Mouse (Mus musculus): ENCODE data around the gene 4930438A08Rik.

DNA sequence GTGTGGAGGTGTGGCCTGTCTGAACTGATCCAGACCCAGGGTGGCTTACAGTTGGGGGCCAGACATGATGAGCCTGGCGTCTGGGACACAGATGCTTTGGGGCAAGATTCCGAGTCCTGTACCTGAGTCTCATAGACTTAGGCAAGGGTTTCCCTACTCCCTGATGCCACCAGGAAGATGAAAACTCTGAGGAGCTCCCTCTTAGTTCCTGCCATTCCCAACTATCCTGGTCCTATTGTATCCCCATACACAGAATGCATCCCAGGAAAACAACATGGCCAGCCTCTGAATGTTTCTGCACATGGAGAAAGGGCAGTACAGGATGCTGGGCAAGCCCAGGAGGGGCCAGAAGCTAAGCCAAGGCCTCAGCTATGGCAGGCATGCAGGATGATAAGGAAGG lies 11.1 kb upstream of the 4930438A08Rik start:
- TF ChIP-seq CTCF (IDR thresholded peaks at IDR 0.05; ENCODE audit: insufficient read depth, low read depth, low read length) (no peak), POLR2A (IDR thresholded peaks at IDR 0.05; ENCODE audit: insufficient read depth, low read depth, low read length) (no peak)

Data from olfactory bulb, adult 2 months (tissue).